Mouse (Mus musculus) megakaryocyte, embryonic 14.5 days (primary cell): ENCODE measurements around the gene Tat. TPM values are rescaled to one million over a fixed set of nuclear protein-coding genes. Genes with fewer than 3 reads are reported as not detected.
A peak's percentile ranks its signal among the peaks of the same experiment; 100 is the strongest.

Experiments
- H3K27me3 ChIP-seq: replicated peaks from 2 replicates; pipeline ENCODE3; 2012; ENCODE audit warnings: inconsistent platforms
- H3K36me3 ChIP-seq: replicated peaks from 2 replicates; pipeline ENCODE3; 2012; ENCODE audit warnings: low read length, inconsistent platforms, mixed read lengths
- H3K4me1 ChIP-seq: 2 replicates; pipeline ENCODE4 v1.6.1; 2012; ENCODE audit warnings: inconsistent platforms
- H3K4me3 ChIP-seq: replicated peaks from 2 replicates; pipeline ENCODE3; 2012; ENCODE audit warnings: moderate library complexity, mild to moderate bottlenecking, inconsistent platforms
- H3K9me3 ChIP-seq: 2 replicates; pipeline ENCODE4 v1.6.1; 2012; ENCODE audit warnings: inconsistent platforms
- FLI1 ChIP-seq: IDR thresholded peaks from 2 replicates; pipeline ENCODE4 v1.6.1; 2012; ENCODE audit warnings: low read length, inconsistent platforms, mixed read lengths
- GATA1 ChIP-seq: IDR thresholded peaks from 3 replicates; pipeline ENCODE4 v1.6.1; 2012; ENCODE audit warnings: mixed read lengths, low read length, inconsistent platforms, borderline replicate concordance
- polyA plus RNA-seq: library from polyadenylated mRNA; stranded (reverse); fragments of >175 nt; gene quantifications from 2 replicates; pipeline ENCODE4 v1.2.3, GENCODE M21; 2012; ENCODE audit warnings: low replicate concordance; ENCODE audit not compliant: insufficient read depth

Tat gene
- polyA plus RNA-seq, 1 experiment = not detected

- Histone ChIP-seq H3K4me1 (peaks cover 33% of the 10 kb centered on the region), H3K27me3 (peaks cover 68% of the 10 kb centered on the region), H3K36me3 (no peaks in the 10 kb centered on the region), H3K9me3 (peaks cover 8% of the 10 kb centered on the region; the same call in 1 of the 2 replicates), H3K4me3 (no peak overlapping the region)
- TF ChIP-seq GATA1 (no peak), FLI1 (no peak)
These were observed 32.8 kb upstream of the Tat start for GRCm38 (mm10) chr8:109957167-109958028.

GRCm38 (mm10) chr8:109958036-109958655 is 32.1 kb upstream of the Tat start:
- Histone ChIP-seq H3K36me3 (no peaks in the 10 kb centered on the region), H3K9me3 (peaks cover 8% of the 10 kb centered on the region; the same call in 1 of the 2 replicates), H3K4me3 (no peak overlapping the region), H3K4me1 (peaks cover 41% of the 10 kb centered on the region), H3K27me3 (peaks cover 71% of the 10 kb centered on the region)
- TF ChIP-seq GATA1 = no peak
- TF ChIP-seq FLI1 = no peak

- Histone ChIP-seq H3K4me1 (peaks cover 41% of the 10 kb centered on the region), H3K4me3 (no peak overlapping the region), H3K27me3 (peaks cover 71% of the 10 kb centered on the region), H3K36me3 (no peaks in the 10 kb centered on the region), H3K9me3 (peaks cover 8% of the 10 kb centered on the region; the same call in 1 of the 2 replicates)
- TF ChIP-seq GATA1 (no peak), FLI1 (no peak)
These were observed 31.1 kb upstream of the Tat start for GRCm38 (mm10) chr8:109959112-109959511.

GRCm38 (mm10) chr8:109961693-109962367 is 28.4 kb upstream of the Tat start, which contains the start of gene Marveld3:
Gene Marveld3, minus strand, starts transcription at chr8:109962203.
- peaks cover 36% of the 10 kb centered on the region for H3K4me1 ChIP-seq
- no peaks in the 10 kb centered on the region for H3K36me3 ChIP-seq
- peaks cover 61% of the 10 kb centered on the region for H3K27me3 ChIP-seq
- peaks cover 8% of the 10 kb centered on the region; the same call in 1 of the 2 replicates for H3K9me3 ChIP-seq
- TF ChIP-seq GATA1 = no peak
- no peak for TF ChIP-seq FLI1
- peak within 1 kb of the TSS; percentile 89 for H3K4me3 ChIP-seq

GRCm38 (mm10) chr8:109962896-109963295 is 27.3 kb upstream of the Tat start:
- peaks cover 8% of the 10 kb centered on the region; the same call in 1 of the 2 replicates for H3K9me3 ChIP-seq
- TF ChIP-seq GATA1 = no peak
- TF ChIP-seq FLI1 = no peak
- no peaks in the 10 kb centered on the region for H3K36me3 ChIP-seq
- peaks cover 27% of the 10 kb centered on the region for H3K4me1 ChIP-seq
- H3K4me3 ChIP-seq = no peak overlapping the region
- peaks cover 57% of the 10 kb centered on the region for H3K27me3 ChIP-seq

- peaks cover 8% of the 10 kb centered on the region; the same call in 1 of the 2 replicates for H3K9me3 ChIP-seq
- H3K27me3 ChIP-seq = peaks cover 62% of the 10 kb centered on the region
- H3K36me3 ChIP-seq = no peaks in the 10 kb centered on the region
- H3K4me3 ChIP-seq = no peak overlapping the region
- peaks cover 23% of the 10 kb centered on the region for H3K4me1 ChIP-seq
- TF ChIP-seq FLI1 = no peak
- no peak for TF ChIP-seq GATA1
These were observed 26.8 kb upstream of the Tat start for GRCm38 (mm10) chr8:109963421-109963820.

GRCm38 (mm10) chr8:109964106-109964505 is 26.1 kb upstream of the Tat start:
- H3K27me3 ChIP-seq = peaks cover 60% of the 10 kb centered on the region
- peaks cover 8% of the 10 kb centered on the region; the same call in 1 of the 2 replicates for H3K9me3 ChIP-seq
- TF ChIP-seq GATA1 (no peak), FLI1 (no peak)
- no peak overlapping the region for H3K4me3 ChIP-seq
- no peaks in the 10 kb centered on the region for H3K36me3 ChIP-seq
- H3K4me1 ChIP-seq = peaks cover 24% of the 10 kb centered on the region

GRCm38 (mm10) chr8:109968837-109969236 is 21.4 kb upstream of the Tat start:
- Histone ChIP-seq H3K9me3 (no peaks in the 10 kb centered on the region), H3K36me3 (no peaks in the 10 kb centered on the region), H3K4me1 (peaks cover 6% of the 10 kb centered on the region; the same call in 1 of the 2 replicates), H3K4me3 (peak overlapping the region; percentile 42), H3K27me3 (peaks cover 21% of the 10 kb centered on the region)
- TF ChIP-seq GATA1 (no peak), FLI1 (no peak)

GRCm38 (mm10) chr8:109970323-109970722 is 19.9 kb upstream of the Tat start:
- peaks cover 16% of the 10 kb centered on the region for H3K27me3 ChIP-seq
- no peak overlapping the region for H3K4me3 ChIP-seq
- TF ChIP-seq GATA1 (no peak), FLI1 (no peak)
- H3K36me3 ChIP-seq = no peaks in the 10 kb centered on the region
- no peaks in the 10 kb centered on the region for H3K9me3 ChIP-seq
- peaks cover 6% of the 10 kb centered on the region; the same call in 1 of the 2 replicates for H3K4me1 ChIP-seq
